Mouse (Mus musculus): ENCODE results near the gene Spatc1l.

The Spatc1l gene

GRCm38 (mm10) chr10:76596338-76596737 is 34.3 kb downstream of the Spatc1l start:
- no peak for DNase-seq (ENCODE audit: low spot score in 2 of 2)

- DNase-seq (ENCODE audit: low spot score in 2 of 2), result no peak
These were observed 40.6 kb downstream of the Spatc1l start for GRCm38 (mm10) chr10:76602690-76603089.

- no peak for DNase-seq (ENCODE audit: low spot score in 2 of 2)
These were observed 50.4 kb downstream of the Spatc1l start for GRCm38 (mm10) chr10:76612473-76612872.
